Comparison of ENCODE assay signal across 13 mouse cellular contexts in genomic region chr2:102119751-102120505, GRCm38 (mm10).
A peak's percentile ranks its signal among the peaks of the same experiment; 100 is the strongest.
DNase-seq lines count a peak whose midpoint lies in the region; ATAC-seq and TF ChIP-seq lines count a peak whose summit lies in the region.
"Had no signal": no experiment of that assay in that cellular context is flagged by ENCODE, and none has a peak within 500 bp of the region (broad histone marks: within the 10 kb centered on the region; RNA-seq: fewer than 3 reads in every experiment).

No protein-coding gene starts in this region.

- no peak for ATAC-seq in heart, embryonic 11.5 days (replicated peaks; ENCODE audit: insufficient number of reproducible peaks, low FRiP score, low TSS enrichment)
- ATAC-seq in limb, embryonic 13.5 days (ENCODE audit: low FRiP score, low read depth) = peak; percentile 38

- DNase-seq in heart, adult 11 months = peak; percentile 95
- DNase-seq in lung, postnatal 36 days = peak; percentile 38
- DNase-seq in lung, postnatal 14 days = no peak
- DNase-seq in brain, embryonic 14.5 days (ENCODE audit: low read depth) = peak; percentile 66
- DNase-seq in T-cell, adult 2 months (ENCODE audit: low spot score) = no peak
- no peak for DNase-seq in adrenal gland, postnatal 4 days (ENCODE audit: low spot score in 2 of 2)
- DNase-seq: adrenal gland, postnatal 14 days; cerebellum, adult 11-12 months; kidney, postnatal 25 days; lung, adult 18-20 months had no signal

- TF ChIP-seq CTCF in brain, embryonic 14.5 days (IDR thresholded peaks at IDR 0.05; ENCODE audit: borderline replicate concordance, extremely low read depth, insufficient read depth, insufficient read length) = no peak

- H3K36me3 ChIP-seq in heart, embryonic 11.5 days (ENCODE audit: control insufficient read depth, insufficient read depth, low read length) = no peaks in the 10 kb centered on the region
- H3K36me3 ChIP-seq in limb, embryonic 13.5 days = no peaks in the 10 kb centered on the region

- H3K27ac ChIP-seq in heart, embryonic 11.5 days (ENCODE audit: low read depth, low read length) = no peak overlapping the region
- H3K27ac ChIP-seq in limb, embryonic 13.5 days = no peak overlapping the region; the same call in 1 of the 2 replicates

- no peak overlapping the region for H3K4me3 ChIP-seq in heart, embryonic 11.5 days (ENCODE audit: low read depth, low read length)
- no peak overlapping the region for H3K4me3 ChIP-seq in limb, embryonic 13.5 days
- H3K4me3 ChIP-seq: megakaryocyte, embryonic 14.5 days had no signal

- no peaks in the 10 kb centered on the region for H3K9me3 ChIP-seq in heart, embryonic 11.5 days (replicated peaks; ENCODE audit: control insufficient read depth, low read length)
- H3K9me3 ChIP-seq in limb, embryonic 13.5 days = no peaks in the 10 kb centered on the region
- H3K9me3 ChIP-seq: megakaryocyte, embryonic 14.5 days had no signal

- TF ChIP-seq POLR2A in brain, embryonic 14.5 days (IDR thresholded peaks at IDR 0.05; ENCODE audit: borderline replicate concordance, extremely low read depth, insufficient read depth, insufficient read length, poor library complexity, severe bottlenecking) = no peak

- no peak overlapping the region for H3K9ac ChIP-seq in heart, embryonic 11.5 days (ENCODE audit: low read depth, low read length)
- no peak overlapping the region for H3K9ac ChIP-seq in limb, embryonic 13.5 days

- H3K4me1 ChIP-seq in heart, embryonic 11.5 days (ENCODE audit: control insufficient read depth, insufficient read depth, low read length) = peaks cover 27% of the 10 kb centered on the region
- peaks cover 60% of the 10 kb centered on the region for H3K4me1 ChIP-seq in limb, embryonic 13.5 days
- H3K4me1 ChIP-seq: megakaryocyte, embryonic 14.5 days had no signal

- WGBS in heart, embryonic 11.5 days (ENCODE audit: insufficient replicate concordance) = 71% methylated on average over 12 of the region's 12 CpGs
- 52% methylated on average over 12 of the region's 12 CpGs for WGBS in limb, embryonic 13.5 days

- H3K4me2 ChIP-seq in heart, embryonic 11.5 days = no peak overlapping the region
- peak overlapping the region; percentile 30 for H3K4me2 ChIP-seq in limb, embryonic 13.5 days (replicated peaks)

- no peaks in the 10 kb centered on the region for H3K27me3 ChIP-seq in heart, embryonic 11.5 days (ENCODE audit: control insufficient read depth, insufficient read depth, low read length)
- no peaks in the 10 kb centered on the region for H3K27me3 ChIP-seq in limb, embryonic 13.5 days

Comparison
In these comparisons a context has a peak if more than half of its experiments do, and no peak if none do; other contexts are left out.
1. DNase-seq: peak in heart, adult 11 months (single experiment), lung, postnatal 36 days (single experiment) and brain, embryonic 14.5 days (single experiment); none in lung, postnatal 14 days (single experiment), T-cell, adult 2 months (single experiment) and adrenal gland, postnatal 4 days (0 of 2).